Mouse (Mus musculus) liver, adult 2 months (tissue): ENCODE measurements around the gene Prickle1. TPM values are rescaled to one million over a fixed set of nuclear protein-coding genes. Genes with fewer than 3 reads are reported as not detected.

Experiments
- DNase-seq: peaks from one replicate; pipeline ENCODE4 v3.0.0-alpha.2; 2011; ENCODE audit warnings: low read depth, low spot score; ENCODE audit errors: extremely low read depth
- H3K27ac ChIP-seq: fragments of 200-500 bp; replicated peaks from 2 replicates; pipeline ENCODE4 v1.5.1; 2012; ENCODE audit warnings: low read depth, mild to moderate bottlenecking, control low read depth, inconsistent platforms, low read length; ENCODE audit not compliant: insufficient read depth
- H3K27me3 ChIP-seq: fragments of 200-500 bp; 2 replicates; pipeline ENCODE4 v1.6.1; 2012; ENCODE audit warnings: mild to moderate bottlenecking, moderate library complexity, low read length, inconsistent platforms; ENCODE audit not compliant: control insufficient read depth, insufficient read depth
- H3K36me3 ChIP-seq: fragments of 200-500 bp; 2 replicates; pipeline ENCODE4 v1.6.1; 2012; ENCODE audit warnings: low read length, inconsistent platforms; ENCODE audit not compliant: control insufficient read depth, insufficient read depth
- H3K4me1 ChIP-seq: fragments of 200-500 bp; 2 replicates; pipeline ENCODE4 v1.6.1; 2011; ENCODE audit warnings: low read length; ENCODE audit not compliant: control insufficient read depth, insufficient read depth
- H3K4me3 ChIP-seq: fragments of 200-500 bp; 2 replicates; pipeline ENCODE4 v1.5.1; 2011; ENCODE audit warnings: low read depth, mild to moderate bottlenecking, control low read depth, low read length, moderate library complexity; ENCODE audit not compliant: insufficient read depth
- H3K79me2 ChIP-seq: fragments of 200-500 bp; 2 replicates; pipeline ENCODE4 v1.6.1; 2012; ENCODE audit warnings: inconsistent platforms, mild to moderate bottlenecking, low read length, moderate library complexity; ENCODE audit not compliant: control insufficient read depth, insufficient read depth
- H3K9ac ChIP-seq: fragments of 200-500 bp; 2 replicates; pipeline ENCODE4 v1.6.1; 2012; ENCODE audit warnings: low read depth, mild to moderate bottlenecking, control low read depth, inconsistent platforms, low read length
- CTCF ChIP-seq: fragments of 200-500 bp; IDR thresholded peaks from 2 replicates; pipeline ENCODE4 v1.5.1; 2011; ENCODE audit warnings: low read depth, low read length, control low read depth
- POLR2A ChIP-seq: fragments of 200-500 bp; IDR thresholded peaks from 2 replicates; pipeline ENCODE4 v1.6.1; 2011; ENCODE audit warnings: low read length, control low read depth; ENCODE audit not compliant: insufficient read depth; ENCODE audit errors: extremely low read depth
- WGBS: fragments of 180-500 bp; shearing (Covaris S2); methylation state at CpG from one replicate; pipeline ENCODE4 v1.1.7; 2018; 5-methylcytosine and 5-hydroxymethylcytosine counted together
- polyA plus RNA-seq: library from polyadenylated mRNA; depleted of rRNA; stranded (reverse); fragments of >200 nt; gene quantifications from 2 replicates; pipeline ENCODE4 v1.2.3, GENCODE M21; 2012
- total RNA-seq: library from RNA; depleted of rRNA; stranded (reverse); fragments of >200 nt; gene quantifications from 2 replicates; pipeline ENCODE4 v1.2.3, GENCODE M21; 2014

Prickle1 gene
- total and polyA plus RNA-seq, 2 experiments, result 1.2 to 1.9 TPM

- peaks cover 16% of the 10 kb centered on the region; the same call in 1 of the 2 replicates for H3K4me1 ChIP-seq
- no peak for DNase-seq
- no peak overlapping the region for H3K27ac ChIP-seq
- H3K4me3 ChIP-seq, result no peak overlapping the region; the same call in 1 of the 2 replicates
- H3K36me3 ChIP-seq, result no peaks in the 10 kb centered on the region
- H3K9ac ChIP-seq, result no peak overlapping the region
- H3K79me2 ChIP-seq, result no peaks in the 10 kb centered on the region
- 77% methylated on average over 11 of the region's 11 CpGs for WGBS
- no peaks in the 10 kb centered on the region for H3K27me3 ChIP-seq
- TF ChIP-seq CTCF, result no peak
- TF ChIP-seq POLR2A, result no peak
Observed at GRCm38 (mm10) chr15:93517022-93517565, 78.6 kb downstream of the Prickle1 start.

GRCm38 (mm10) chr15:93515316-93515715 is 80.4 kb downstream of the Prickle1 start:
- no peaks in the 10 kb centered on the region for H3K36me3 ChIP-seq
- H3K4me3 ChIP-seq, result no peak overlapping the region
- no peak overlapping the region for H3K27ac ChIP-seq
- no peak for DNase-seq
- WGBS, result 38% methylated on average over 9 of the region's 9 CpGs
- H3K9ac ChIP-seq, result no peak overlapping the region
- H3K79me2 ChIP-seq, result no peaks in the 10 kb centered on the region
- no peaks in the 10 kb centered on the region for H3K27me3 ChIP-seq
- TF ChIP-seq CTCF, result no peak
- TF ChIP-seq POLR2A, result no peak
- H3K4me1 ChIP-seq, result peaks cover 11% of the 10 kb centered on the region; the same call in 1 of the 2 replicates

- H3K4me3 ChIP-seq, result no peak overlapping the region
- 13% methylated on average over 10 of the region's 10 CpGs for WGBS
- peak; percentile 8 for DNase-seq
- H3K27me3 ChIP-seq, result no peaks in the 10 kb centered on the region
- H3K79me2 ChIP-seq, result no peaks in the 10 kb centered on the region
- no peak overlapping the region for H3K27ac ChIP-seq
- H3K36me3 ChIP-seq, result no peaks in the 10 kb centered on the region
- TF ChIP-seq CTCF (no peak), POLR2A (no peak)
- H3K9ac ChIP-seq, result no peak overlapping the region
- H3K4me1 ChIP-seq, result peaks cover 9% of the 10 kb centered on the region; the same call in 1 of the 2 replicates
Observed at GRCm38 (mm10) chr15:93513939-93514341, 81.8 kb downstream of the Prickle1 start.

GRCm38 (mm10) chr15:93512437-93512836 is 83.3 kb downstream of the Prickle1 start:
- Histone ChIP-seq H3K27me3 (no peaks in the 10 kb centered on the region), H3K36me3 (peaks cover 2% of the 10 kb centered on the region; the same call in 1 of the 2 replicates), H3K27ac (no peak overlapping the region), H3K9ac (no peak overlapping the region), H3K4me1 (0 out of 2 replicates have a peak, but pooled peaks cover 3% of the 10 kb centered on the region), H3K79me2 (no peaks in the 10 kb centered on the region), H3K4me3 (no peak overlapping the region)
- DNase-seq, result no peak
- TF ChIP-seq CTCF, result no peak
- no peak for TF ChIP-seq POLR2A
- WGBS, result 67% methylated on average over 9 of the region's 9 CpGs

- 77% methylated on average over 12 of the region's 12 CpGs for WGBS
- H3K27me3 ChIP-seq, result no peaks in the 10 kb centered on the region
- no peak for TF ChIP-seq POLR2A
- no peak for TF ChIP-seq CTCF
Observed at GRCm38 (mm10) chr15:93510690-93511336, 84.9 kb downstream of the Prickle1 start.

GRCm38 (mm10) chr15:93504808-93505207 is 90.9 kb downstream of the Prickle1 start:
- Histone ChIP-seq H3K4me1 (no peaks in the 10 kb centered on the region), H3K36me3 (peaks cover 18% of the 10 kb centered on the region; the same call in 1 of the 2 replicates), H3K27ac (no peak overlapping the region), H3K79me2 (no peaks in the 10 kb centered on the region), H3K9ac (no peak overlapping the region), H3K27me3 (no peaks in the 10 kb centered on the region), H3K4me3 (no peak overlapping the region)
- 97% methylated on average over 17 of the region's 17 CpGs for WGBS
- no peak for TF ChIP-seq CTCF
- no peak for TF ChIP-seq POLR2A
- DNase-seq, result no peak

More at GRCm38 (mm10) chr15:93510690-93511336, 84.9 kb downstream of the Prickle1 start:
- H3K36me3 ChIP-seq, result peaks cover 7% of the 10 kb centered on the region; the same call in 1 of the 2 replicates
- no peak overlapping the region for H3K9ac ChIP-seq
- DNase-seq, result no peak
- H3K27ac ChIP-seq, result no peak overlapping the region
- 0 out of 2 replicates have a peak, but pooled peaks cover 3% of the 10 kb centered on the region for H3K4me1 ChIP-seq
- H3K4me3 ChIP-seq, result no peak overlapping the region
- no peaks in the 10 kb centered on the region for H3K79me2 ChIP-seq
